Mouse (Mus musculus): Measurements from ENCODE around the gene Chn2. TPM values are rescaled to one million over a fixed set of nuclear protein-coding genes. Genes with fewer than 3 reads are reported as not detected.
A peak's percentile ranks its signal among the peaks of the same experiment; 100 is the strongest.

Gene Chn2
- polyA plus RNA-seq, 1 experiment from 2014 or later: 28.5 TPM

DNA sequence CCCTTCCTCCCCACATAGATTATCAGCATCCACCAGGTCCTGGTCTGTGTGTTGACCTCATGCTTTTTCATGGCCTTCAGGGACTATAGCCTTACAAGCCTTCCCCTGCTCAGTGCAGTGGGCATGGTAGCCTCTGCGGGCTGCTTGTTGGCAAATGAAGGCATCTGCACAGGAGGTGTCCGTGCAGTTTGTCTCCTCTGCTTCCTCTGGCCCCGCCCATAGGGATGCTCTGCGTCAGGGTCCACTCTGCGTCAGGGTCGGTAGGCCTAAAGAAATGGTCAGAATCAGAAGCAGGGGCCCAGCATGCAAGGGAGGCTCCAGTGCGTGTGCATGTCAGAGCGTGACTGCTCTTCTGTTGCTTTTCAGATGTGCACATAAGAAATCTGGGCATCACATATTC lies 169.4 kb downstream of the Chn2 start:
- 87% methylated on average over 8 of the region's 8 CpGs for WGBS
- H3K27ac ChIP-seq (replicated peaks): no peak overlapping the region
- no peak for ATAC-seq (ENCODE audit: low FRiP score, low read depth)
- peaks cover 63% of the 10 kb centered on the region for H3K27me3 ChIP-seq
- no peaks in the 10 kb centered on the region for H3K9me3 ChIP-seq
- H3K4me2 ChIP-seq (replicated peaks): no peak overlapping the region
- H3K36me3 ChIP-seq: no peaks in the 10 kb centered on the region
- no peak overlapping the region for H3K9ac ChIP-seq (replicated peaks)
- H3K4me1 ChIP-seq: peaks cover 29% of the 10 kb centered on the region
- no peak overlapping the region for H3K4me3 ChIP-seq

DNA sequence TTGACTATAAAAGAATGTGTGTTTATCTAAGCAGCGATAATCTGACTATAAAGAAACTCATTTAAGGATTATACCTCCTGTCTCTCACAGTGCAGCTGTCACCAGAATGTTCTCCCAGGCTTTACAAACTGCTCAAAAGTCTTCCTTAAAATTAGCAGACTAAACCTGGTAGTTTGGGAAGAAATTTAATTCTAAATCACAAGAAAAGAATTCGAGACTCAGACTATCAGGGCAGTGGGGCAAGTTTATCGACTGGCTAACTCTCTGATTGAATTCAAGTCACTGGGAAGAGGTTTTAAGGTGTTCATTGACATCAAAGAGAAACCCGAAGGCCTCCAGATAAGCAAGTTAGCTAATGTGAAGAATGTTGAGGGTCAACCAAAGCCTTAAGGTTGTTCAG lies 171.6 kb downstream of the Chn2 start:
- ATAC-seq (ENCODE audit: low FRiP score, low read depth): no peak
- Histone ChIP-seq H3K4me3 (no peak overlapping the region), H3K36me3 (no peaks in the 10 kb centered on the region), H3K4me1 (peaks cover 15% of the 10 kb centered on the region), H3K9me3 (no peaks in the 10 kb centered on the region), H3K9ac (replicated peaks) (no peak overlapping the region), H3K27me3 (peaks cover 63% of the 10 kb centered on the region), H3K4me2 (replicated peaks) (no peak overlapping the region), H3K27ac (replicated peaks) (peak overlapping the region; percentile 46; the same call in 1 of the 2 replicates)
- 29% methylated on average over 4 of the region's 4 CpGs for WGBS

DNA sequence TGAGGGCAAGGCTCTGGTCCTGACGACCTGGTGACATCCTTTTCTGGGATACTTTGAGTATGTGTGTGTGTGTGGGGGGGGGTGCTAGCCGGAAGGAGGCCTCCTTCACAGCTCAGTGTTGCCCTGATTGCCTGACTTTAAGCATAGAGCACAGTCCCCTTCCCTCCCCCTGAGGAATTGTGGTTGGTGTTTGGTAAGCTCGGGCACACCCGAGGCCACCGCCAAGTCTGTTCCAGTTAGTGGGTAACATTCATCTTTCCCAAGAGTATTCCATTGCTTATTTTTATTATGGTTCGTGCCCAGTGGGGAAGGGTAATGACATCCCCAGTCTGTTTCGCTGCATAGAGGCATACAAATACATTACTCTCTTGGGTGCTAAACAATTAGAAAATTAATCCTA lies 172.6 kb downstream of the Chn2 start:
- peaks cover 69% of the 10 kb centered on the region for H3K27me3 ChIP-seq
- no peaks in the 10 kb centered on the region for H3K36me3 ChIP-seq
- no peak overlapping the region for H3K4me2 ChIP-seq (replicated peaks)
- no peak overlapping the region for H3K9ac ChIP-seq (replicated peaks)
- no peak overlapping the region for H3K4me3 ChIP-seq
- H3K9me3 ChIP-seq: no peaks in the 10 kb centered on the region
- peaks cover 11% of the 10 kb centered on the region for H3K4me1 ChIP-seq
- H3K27ac ChIP-seq (replicated peaks): no peak overlapping the region
- ATAC-seq (ENCODE audit: low FRiP score, low read depth): no peak
- 77% methylated on average over 7 of the region's 7 CpGs for WGBS

DNA sequence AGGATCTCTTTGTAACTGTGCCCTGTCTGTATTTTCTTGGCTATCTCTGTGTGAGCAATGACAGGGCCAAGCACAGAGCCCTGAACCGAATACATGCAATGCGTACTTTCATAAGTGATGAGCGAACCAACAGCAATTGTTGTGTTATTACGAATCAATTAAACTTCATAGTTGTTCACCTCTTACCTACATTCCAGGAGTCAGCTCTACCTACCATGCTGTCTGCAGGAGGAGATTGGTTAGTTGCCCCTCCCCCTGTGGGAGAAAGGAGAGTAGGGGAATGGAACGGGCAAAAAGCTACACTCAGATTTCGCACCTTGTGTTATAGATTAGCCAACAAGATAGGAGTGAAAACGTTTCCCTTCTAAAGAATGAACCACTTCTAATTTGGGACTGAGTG lies 174.4 kb downstream of the Chn2 start:
- no peak overlapping the region for H3K4me3 ChIP-seq
- no peaks in the 10 kb centered on the region for H3K9me3 ChIP-seq
- no peak overlapping the region for H3K9ac ChIP-seq (replicated peaks)
- ATAC-seq (ENCODE audit: low FRiP score, low read depth): no peak
- WGBS: 90% methylated on average over 7 of the region's 7 CpGs
- H3K4me2 ChIP-seq (replicated peaks): no peak overlapping the region
- H3K27me3 ChIP-seq: peaks cover 52% of the 10 kb centered on the region
- H3K27ac ChIP-seq (replicated peaks): no peak overlapping the region
- peaks cover 11% of the 10 kb centered on the region for H3K4me1 ChIP-seq
- no peaks in the 10 kb centered on the region for H3K36me3 ChIP-seq

DNA sequence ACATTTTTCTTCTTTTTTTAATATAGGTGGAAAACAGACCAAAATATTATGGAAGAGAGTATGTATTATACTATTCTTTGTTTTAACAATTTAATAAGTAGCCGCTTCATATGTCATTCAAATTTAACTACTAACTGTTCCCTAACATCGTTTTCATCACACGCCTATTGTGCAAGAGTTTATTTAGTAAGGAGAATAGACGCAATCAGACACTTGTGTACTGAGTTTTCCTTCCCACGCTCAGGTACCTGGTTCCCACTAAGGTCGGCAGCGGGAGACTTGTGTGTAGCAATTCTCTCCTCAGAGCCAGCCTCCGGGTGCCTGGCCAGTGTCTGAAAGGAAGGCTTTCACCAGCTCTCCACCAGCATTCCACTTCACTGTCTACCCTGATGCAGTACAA lies 176.3 kb downstream of the Chn2 start:
- Histone ChIP-seq H3K9me3 (no peaks in the 10 kb centered on the region), H3K27me3 (peaks cover 52% of the 10 kb centered on the region), H3K4me3 (no peak overlapping the region), H3K9ac (replicated peaks) (no peak overlapping the region), H3K36me3 (no peaks in the 10 kb centered on the region), H3K4me2 (replicated peaks) (no peak overlapping the region), H3K4me1 (peaks cover 5% of the 10 kb centered on the region; the same call in 1 of the 2 replicates), H3K27ac (replicated peaks) (no peak overlapping the region)
- no peak for ATAC-seq (ENCODE audit: low FRiP score, low read depth)
- 90% methylated on average over 8 of the region's 8 CpGs for WGBS

DNA sequence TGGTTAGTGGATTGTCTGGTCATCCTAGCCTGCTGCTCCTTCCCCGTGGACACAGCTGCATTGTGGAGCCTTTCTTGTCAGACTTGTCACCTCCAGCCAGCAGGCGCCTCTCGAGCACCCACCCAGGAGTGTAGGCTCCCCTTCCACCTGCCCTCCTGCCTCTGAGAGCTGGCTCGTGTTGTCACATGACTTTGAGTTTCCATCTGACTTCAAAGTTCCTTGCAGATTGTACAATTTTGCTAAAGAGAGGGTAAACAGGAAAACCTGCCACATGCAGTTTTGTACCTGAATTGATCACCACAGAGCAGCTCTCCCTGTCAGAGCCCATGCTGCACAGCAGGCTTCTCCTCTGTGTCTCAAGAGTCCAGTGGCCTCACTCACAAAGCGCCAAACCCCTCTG lies 177.2 kb downstream of the Chn2 start:
- no peak overlapping the region for H3K27ac ChIP-seq (replicated peaks)
- no peaks in the 10 kb centered on the region for H3K4me1 ChIP-seq
- peaks cover 54% of the 10 kb centered on the region for H3K27me3 ChIP-seq
- no peaks in the 10 kb centered on the region for H3K36me3 ChIP-seq
- ATAC-seq (ENCODE audit: low FRiP score, low read depth): no peak
- H3K9me3 ChIP-seq: no peaks in the 10 kb centered on the region
- WGBS: 88% methylated on average over 5 of the region's 5 CpGs
- H3K4me2 ChIP-seq (replicated peaks): no peak overlapping the region
- H3K9ac ChIP-seq (replicated peaks): no peak overlapping the region
- H3K4me3 ChIP-seq: no peak overlapping the region

DNA sequence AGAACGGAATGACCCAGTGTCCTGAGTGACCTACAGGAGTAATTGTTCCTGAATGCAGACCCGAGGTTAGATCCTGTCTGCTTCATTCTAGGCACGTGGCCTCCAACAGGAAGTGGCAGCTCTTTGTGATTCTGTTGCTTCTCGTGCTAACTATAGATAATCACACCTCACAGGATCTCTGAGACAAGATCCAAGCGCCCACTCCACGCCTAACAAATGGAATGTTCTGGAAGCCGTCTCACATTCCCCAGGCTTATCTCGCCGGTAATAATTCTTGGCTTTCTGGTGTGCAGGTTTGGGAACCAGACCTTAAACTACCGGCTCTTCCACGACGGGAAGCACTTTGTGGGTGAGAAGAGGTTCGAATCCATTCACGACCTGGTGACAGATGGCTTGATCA lies 180.8 kb downstream of the Chn2 start:
- H3K36me3 ChIP-seq: no peaks in the 10 kb centered on the region
- no peak overlapping the region for H3K9ac ChIP-seq (replicated peaks)
- H3K27ac ChIP-seq (replicated peaks): no peak overlapping the region
- no peaks in the 10 kb centered on the region for H3K9me3 ChIP-seq
- H3K4me2 ChIP-seq (replicated peaks): no peak overlapping the region
- H3K4me3 ChIP-seq: no peak overlapping the region
- 90% methylated on average over 14 of the region's 14 CpGs for WGBS
- peaks cover 10% of the 10 kb centered on the region for H3K4me1 ChIP-seq
- H3K27me3 ChIP-seq: peaks cover 46% of the 10 kb centered on the region
- no peak for ATAC-seq (ENCODE audit: low FRiP score, low read depth)

DNA sequence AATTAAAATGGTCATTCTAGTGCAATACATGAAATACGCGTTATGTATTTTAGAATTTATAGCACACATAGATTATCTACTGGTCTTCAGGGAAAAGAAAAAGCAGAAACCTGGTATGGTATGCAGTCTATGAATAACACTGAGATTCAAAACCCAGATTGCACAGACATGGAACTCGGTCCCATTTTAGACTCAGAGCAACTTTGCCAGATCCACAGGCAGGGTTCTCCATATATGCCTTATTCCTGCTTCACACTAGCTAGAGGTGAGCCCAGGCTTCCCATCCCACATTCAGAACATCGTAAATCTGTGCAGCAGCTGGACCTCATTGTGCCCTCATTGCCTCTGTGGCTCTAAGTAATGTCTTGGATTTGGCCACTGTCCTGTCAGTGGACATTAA lies 184.2 kb downstream of the Chn2 start:
- H3K4me3 ChIP-seq: no peak overlapping the region
- H3K27ac ChIP-seq (replicated peaks): no peak overlapping the region
- H3K9ac ChIP-seq (replicated peaks): no peak overlapping the region
- peaks cover 66% of the 10 kb centered on the region for H3K27me3 ChIP-seq
- no peak overlapping the region for H3K4me2 ChIP-seq (replicated peaks)
- H3K4me1 ChIP-seq: peaks cover 16% of the 10 kb centered on the region
- no peaks in the 10 kb centered on the region for H3K36me3 ChIP-seq
- WGBS: 92% methylated on average over 4 of the region's 4 CpGs
- ATAC-seq (ENCODE audit: low FRiP score, low read depth): no peak
- H3K9me3 ChIP-seq: no peaks in the 10 kb centered on the region

DNA sequence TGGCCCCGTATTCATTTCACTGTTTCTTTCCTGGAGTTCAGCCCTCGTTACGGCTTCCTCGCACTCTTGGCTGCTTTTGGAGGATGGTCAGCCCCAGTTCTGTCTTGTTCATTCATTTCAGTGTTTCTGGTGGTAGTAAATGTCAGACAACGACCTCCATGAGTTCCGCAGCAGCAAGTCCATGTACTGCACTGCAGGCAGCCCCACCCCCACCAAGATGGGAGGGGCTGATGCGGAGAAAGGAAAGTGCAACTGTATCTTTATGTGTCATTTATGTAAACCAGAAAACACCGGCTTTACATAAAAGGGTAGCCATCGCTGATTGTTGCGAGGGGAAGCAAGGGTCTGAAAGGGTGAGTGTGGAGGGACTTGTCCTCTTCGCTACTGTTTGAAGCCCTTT lies 185.0 kb downstream of the Chn2 start:
- ATAC-seq (ENCODE audit: low FRiP score, low read depth): no peak
- Histone ChIP-seq H3K4me3 (no peak overlapping the region), H3K4me2 (replicated peaks) (no peak overlapping the region), H3K27me3 (peaks cover 62% of the 10 kb centered on the region), H3K36me3 (no peaks in the 10 kb centered on the region), H3K9ac (replicated peaks) (no peak overlapping the region), H3K9me3 (no peaks in the 10 kb centered on the region), H3K27ac (replicated peaks) (no peak overlapping the region), H3K4me1 (peaks cover 20% of the 10 kb centered on the region)
- WGBS: 51% methylated on average over 11 of the region's 11 CpGs

DNA sequence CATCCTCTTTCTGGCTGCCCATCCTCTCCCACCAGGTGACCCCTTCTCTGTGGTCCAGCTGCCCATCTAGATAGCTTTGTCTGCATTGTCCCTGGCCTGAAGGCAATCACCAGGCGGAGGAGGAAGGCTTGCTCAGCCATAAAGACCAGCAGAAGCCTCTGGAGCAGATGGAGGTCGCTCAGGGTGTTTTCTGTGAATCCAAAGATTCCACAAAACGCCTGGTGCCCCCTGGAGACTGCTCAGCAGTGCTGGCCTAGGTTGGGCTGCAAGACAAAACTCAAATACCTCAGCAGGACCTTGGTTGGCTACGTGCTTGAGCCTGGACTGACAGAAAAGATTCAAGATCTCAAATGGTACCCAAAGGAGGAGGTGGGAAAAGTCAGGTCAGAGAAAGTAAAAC lies 186.0 kb downstream of the Chn2 start:
- H3K9me3 ChIP-seq: no peaks in the 10 kb centered on the region
- no peak overlapping the region for H3K4me3 ChIP-seq
- H3K9ac ChIP-seq (replicated peaks): no peak overlapping the region
- peaks cover 20% of the 10 kb centered on the region for H3K4me1 ChIP-seq
- WGBS: 38% methylated on average over 4 of the region's 4 CpGs
- H3K27ac ChIP-seq (replicated peaks): no peak overlapping the region
- no peaks in the 10 kb centered on the region for H3K36me3 ChIP-seq
- no peak overlapping the region for H3K4me2 ChIP-seq (replicated peaks)
- ATAC-seq (ENCODE audit: low FRiP score, low read depth): peak; percentile 17; the same call in 1 of the 2 replicates
- peaks cover 54% of the 10 kb centered on the region for H3K27me3 ChIP-seq

DNA sequence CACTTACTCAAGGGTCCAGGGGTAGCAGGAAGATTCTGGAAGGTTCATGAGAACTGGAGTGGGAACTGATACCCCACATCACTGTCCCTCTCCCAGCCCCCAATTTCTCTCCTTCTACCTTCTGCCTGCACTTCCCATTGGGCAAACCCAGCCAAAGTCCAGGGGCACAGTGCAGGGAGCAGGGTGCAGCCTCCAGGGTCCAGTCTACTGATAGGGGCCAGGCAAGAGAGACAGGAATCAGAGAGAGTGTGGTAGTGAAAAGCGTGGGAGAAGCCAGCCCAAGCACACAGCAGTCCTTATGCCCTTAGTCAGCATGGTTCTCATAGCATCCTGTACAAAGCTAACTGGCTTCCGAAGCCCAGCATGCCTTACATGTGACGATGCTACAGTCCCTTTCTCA lies 187.7 kb downstream of the Chn2 start:
- no peak overlapping the region for H3K27ac ChIP-seq (replicated peaks)
- WGBS: 79% methylated on average over 3 of the region's 3 CpGs
- peaks cover 20% of the 10 kb centered on the region for H3K4me1 ChIP-seq

DNA sequence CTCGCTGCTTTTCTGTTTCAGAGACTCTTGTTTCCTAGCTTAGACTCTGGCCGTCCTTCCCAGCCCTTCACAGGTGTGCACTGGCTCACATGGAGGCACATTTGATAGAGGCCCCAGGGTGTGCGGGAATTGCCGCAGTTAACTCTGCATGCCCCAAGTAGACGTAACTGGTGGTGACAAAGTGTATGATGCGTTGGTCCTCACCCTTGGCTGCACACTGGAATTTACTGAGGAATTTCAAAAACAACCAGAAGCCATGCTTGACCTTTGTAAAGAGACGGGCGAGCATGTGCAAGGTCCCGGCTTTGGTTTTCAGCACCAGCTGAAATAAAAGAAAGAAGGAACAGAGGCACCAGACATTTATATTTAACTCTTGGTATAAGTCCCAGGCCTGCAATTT lies 189.1 kb downstream of the Chn2 start:
- Histone ChIP-seq H3K4me1 (peaks cover 20% of the 10 kb centered on the region), H3K4me3 (no peak overlapping the region), H3K4me2 (replicated peaks) (no peak overlapping the region), H3K27me3 (peaks cover 50% of the 10 kb centered on the region), H3K36me3 (no peaks in the 10 kb centered on the region), H3K9me3 (no peaks in the 10 kb centered on the region), H3K9ac (replicated peaks) (no peak overlapping the region), H3K27ac (replicated peaks) (no peak overlapping the region)
- 0 out of 2 replicates have a peak, but pooled peaks have one; percentile 4 for ATAC-seq (ENCODE audit: low FRiP score, low read depth)
- WGBS: 42% methylated on average over 9 of the region's 9 CpGs

More for the DNA sequence above, 187.7 kb downstream of the Chn2 start:
- no peak overlapping the region for H3K4me2 ChIP-seq (replicated peaks)
- H3K4me3 ChIP-seq: no peak overlapping the region
- no peak for ATAC-seq (ENCODE audit: low FRiP score, low read depth)
- peaks cover 55% of the 10 kb centered on the region for H3K27me3 ChIP-seq
- no peaks in the 10 kb centered on the region for H3K36me3 ChIP-seq
- H3K9me3 ChIP-seq: no peaks in the 10 kb centered on the region
- H3K9ac ChIP-seq (replicated peaks): no peak overlapping the region

DNA sequence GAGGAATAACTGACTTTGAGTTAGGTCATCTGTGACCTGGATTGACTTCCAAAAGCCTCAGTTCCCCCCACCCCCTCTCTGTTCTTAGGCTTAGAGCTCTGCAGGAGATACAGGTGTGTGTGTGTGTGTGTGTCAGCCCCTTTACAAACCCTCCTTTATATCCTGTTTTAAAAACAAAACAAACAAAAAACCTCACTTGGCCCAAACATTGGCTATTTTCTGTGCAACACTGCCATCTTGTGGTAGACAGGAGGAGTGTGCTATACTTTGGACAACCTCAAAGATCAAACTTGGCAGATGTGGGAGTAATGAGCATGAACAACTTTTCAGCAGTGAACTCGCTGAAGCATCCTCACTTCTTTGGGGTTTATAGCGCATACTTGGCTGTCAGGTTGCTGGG lies 189.5 kb downstream of the Chn2 start:
- ATAC-seq (ENCODE audit: low FRiP score, low read depth): peak; percentile 27; the same call in 1 of the 2 replicates
- Histone ChIP-seq H3K9me3 (no peaks in the 10 kb centered on the region), H3K36me3 (no peaks in the 10 kb centered on the region), H3K4me3 (no peak overlapping the region), H3K27ac (replicated peaks) (no peak overlapping the region), H3K27me3 (peaks cover 46% of the 10 kb centered on the region), H3K4me2 (replicated peaks) (no peak overlapping the region), H3K4me1 (peaks cover 20% of the 10 kb centered on the region), H3K9ac (replicated peaks) (no peak overlapping the region)
- WGBS: 4% methylated on average over 2 of the region's 2 CpGs
